Mouse (Mus musculus): ENCODE data around the gene Prom1.

DNA sequence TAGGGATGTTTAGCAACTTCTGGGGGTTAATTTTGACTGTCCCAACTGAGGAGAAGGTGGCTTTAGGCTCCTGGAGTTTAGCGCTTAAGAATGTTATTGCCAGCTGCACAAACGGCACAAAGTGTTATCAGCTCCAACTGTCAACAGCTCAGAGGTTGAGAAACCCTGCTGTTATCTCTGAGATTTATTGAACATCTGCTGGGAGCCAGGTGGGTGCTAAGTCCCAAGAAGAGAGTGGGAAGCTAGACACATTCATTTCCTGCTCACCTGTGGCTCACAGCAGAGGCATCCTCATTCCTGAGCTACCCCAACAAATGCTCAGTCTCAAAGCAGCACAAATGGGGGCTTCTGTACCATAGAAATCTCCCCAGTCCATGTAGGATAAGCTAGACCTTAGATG is 130.7 kb downstream of the Prom1 start:
- TF ChIP-seq CTCF (IDR thresholded peaks at IDR 0.05; ENCODE audit: low read depth) (no peak), EP300 (IDR thresholded peaks at IDR 0.05; ENCODE audit: low read depth) (no peak)
